Mouse (Mus musculus) intestine, postnatal 0 days (tissue): ENCODE results near the gene Hydin. TPM values are rescaled to one million over a fixed set of nuclear protein-coding genes. Genes with fewer than 3 reads are reported as not detected.
"Not testable (repeated sequence)": the region's sequence is repeated elsewhere in the genome, so short reads cannot be mapped to it uniquely, and the experiment has no call there.

ENCODE experiments used
- ATAC-seq: fragments of 200-750 bp; cut with Nextera tagmentation; 2 replicates; pipeline ENCODE4 v1.8.0; 2017; ENCODE audit warnings: mild to moderate bottlenecking, moderate TSS enrichment, moderate library complexity
- H3K27ac ChIP-seq: fragments of 300-500 bp; sonication (generic); 2 replicates; pipeline ENCODE4 v1.5.1; 2014; ENCODE audit warnings: mild to moderate bottlenecking, low read depth, low read length, moderate library complexity
- H3K27me3 ChIP-seq: fragments of 300-500 bp; sonication (generic); replicated peaks from 2 replicates; pipeline ENCODE4 v1.6.1; 2014; ENCODE audit warnings: low read length, mixed read lengths; ENCODE audit not compliant: control insufficient read depth, insufficient read depth
- H3K36me3 ChIP-seq: fragments of 300-500 bp; sonication (generic); 2 replicates; pipeline ENCODE4 v1.6.1; 2014; ENCODE audit warnings: mild to moderate bottlenecking, moderate library complexity; ENCODE audit not compliant: control insufficient read depth, insufficient read depth
- H3K4me1 ChIP-seq: fragments of 300-500 bp; sonication (generic); replicated peaks from 2 replicates; pipeline ENCODE4 v1.6.1; 2014; ENCODE audit warnings: antibody characterized with exemption, low read length, mixed read lengths; ENCODE audit not compliant: control insufficient read depth, insufficient read depth
- H3K4me2 ChIP-seq: fragments of 300-500 bp; sonication (generic); replicated peaks from 2 replicates; pipeline ENCODE4 v1.6.1; 2014; ENCODE audit warnings: low read depth, mild to moderate bottlenecking, moderate library complexity
- H3K4me3 ChIP-seq: fragments of 300-500 bp; sonication (generic); 2 replicates; pipeline ENCODE4 v1.5.1; 2014; ENCODE audit warnings: low read depth, low read length
- H3K9ac ChIP-seq: fragments of 300-500 bp; sonication (generic); 2 replicates; pipeline ENCODE4 v1.6.1; 2014; ENCODE audit warnings: mild to moderate bottlenecking, low read depth, low read length
- H3K9me3 ChIP-seq: fragments of 300-500 bp; sonication (generic); 2 replicates; pipeline ENCODE4 v1.6.1; 2016; ENCODE audit warnings: mixed run types; ENCODE audit not compliant: control insufficient read depth
- CTCF ChIP-seq: sonication (generic); IDR thresholded peaks from 2 replicates; pipeline ENCODE4 v1.5.1; 2016; ENCODE audit warnings: low read depth, mild to moderate bottlenecking, control low read depth, antibody characterized with exemption, moderate library complexity
- WGBS: fragments of 180-500 bp; shearing (Covaris S2); extraction: QIAGEN DNeasy Blood & Tissue Kit; methylation state at CpG from one replicate; pipeline ENCODE4 v1.1.7; 2014; 5-methylcytosine and 5-hydroxymethylcytosine counted together
- polyA plus RNA-seq: library from polyadenylated mRNA; unstranded; fragments of >200 nt; fragmentation: Nextera tagmentation; extraction: Ambion mirVana; gene quantifications from 2 replicates; pipeline ENCODE4 v1.2.1, GENCODE M21; 2015

Hydin gene
- polyA plus RNA-seq, 1 experiment from 2014 or later, result 0.07 TPM

GRCm38 (mm10) chr8:110372836-110373235, 106.1 kb downstream of the Hydin start:
- TF ChIP-seq CTCF, result no peak
- no peaks in the 10 kb centered on the region for H3K27me3 ChIP-seq
- no peak overlapping the region for H3K27ac ChIP-seq
- H3K4me3 ChIP-seq, result no peak overlapping the region
- no peaks in the 10 kb centered on the region for H3K36me3 ChIP-seq
- ATAC-seq, result no peak
- H3K9ac ChIP-seq, result no peak overlapping the region
- no peaks in the 10 kb centered on the region for H3K9me3 ChIP-seq
- no peak overlapping the region for H3K4me2 ChIP-seq
- WGBS, result 81% methylated on average over 13 of the region's 13 CpGs
- no peaks in the 10 kb centered on the region for H3K4me1 ChIP-seq

- Histone ChIP-seq H3K36me3 (no peaks in the 10 kb centered on the region), H3K4me1 (no peaks in the 10 kb centered on the region), H3K9me3 (no peaks in the 10 kb centered on the region), H3K27me3 (no peaks in the 10 kb centered on the region), H3K4me2 (no peak overlapping the region), H3K9ac (no peak overlapping the region), H3K4me3 (no peak overlapping the region), H3K27ac (no peak overlapping the region)
- WGBS, result 73% methylated on average over 4 of the region's 4 CpGs
- ATAC-seq, result no peak
- peak; percentile 19; the same call in 1 of the 2 replicates for TF ChIP-seq CTCF
Observed at GRCm38 (mm10) chr8:110373695-110374094, 106.9 kb downstream of the Hydin start.

GRCm38 (mm10) chr8:110382751-110383150, 116.0 kb downstream of the Hydin start:
- Histone ChIP-seq H3K9ac (no peak overlapping the region), H3K4me1 (no peaks in the 10 kb centered on the region), H3K27me3 (no peaks in the 10 kb centered on the region), H3K27ac (no peak overlapping the region), H3K36me3 (no peaks in the 10 kb centered on the region), H3K4me3 (no peak overlapping the region), H3K9me3 (no peaks in the 10 kb centered on the region), H3K4me2 (no peak overlapping the region)
- ATAC-seq, result no peak
- TF ChIP-seq CTCF, result no peak
- WGBS, result 46% methylated on average over 8 of the region's 8 CpGs

DNA sequence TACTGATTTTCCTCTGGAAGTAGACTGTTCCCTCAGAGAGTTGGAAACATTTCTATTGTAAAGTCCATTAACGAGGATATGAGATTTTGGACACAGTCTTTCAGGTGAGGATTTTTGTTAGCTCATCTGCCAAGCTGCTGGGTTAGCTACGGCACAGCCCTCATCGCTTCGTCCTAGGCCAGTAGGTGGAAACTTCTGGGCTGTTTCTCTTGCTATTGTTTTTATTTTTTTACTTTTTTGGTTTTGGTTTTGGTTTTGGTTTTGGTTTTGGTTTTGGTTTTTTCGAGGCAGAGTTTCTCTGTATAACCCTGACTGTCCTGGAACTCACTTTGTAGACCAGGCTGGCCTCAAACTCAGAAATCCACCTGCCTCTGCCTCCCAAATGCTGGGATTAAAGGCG, 117.9 kb downstream of the Hydin start:
- not testable (repeated sequence) for H3K4me3 ChIP-seq, H3K9ac ChIP-seq, H3K4me1 ChIP-seq, H3K27me3 ChIP-seq, H3K9me3 ChIP-seq, H3K4me2 ChIP-seq, H3K27ac ChIP-seq, H3K36me3 ChIP-seq, ATAC-seq
- WGBS, result 86% methylated on average over 6 of the region's 6 CpGs

- no peak overlapping the region for H3K27ac ChIP-seq
- H3K9me3 ChIP-seq, result no peaks in the 10 kb centered on the region
- no peaks in the 10 kb centered on the region for H3K4me1 ChIP-seq
- WGBS, result 83% methylated on average over 4 of the region's 4 CpGs
- no peak overlapping the region for H3K9ac ChIP-seq
- no peak overlapping the region for H3K4me2 ChIP-seq
- no peaks in the 10 kb centered on the region for H3K27me3 ChIP-seq
- TF ChIP-seq CTCF, result no peak
- no peak overlapping the region for H3K4me3 ChIP-seq
- no peaks in the 10 kb centered on the region for H3K36me3 ChIP-seq
- no peak for ATAC-seq
Observed at GRCm38 (mm10) chr8:110395656-110396055, 128.9 kb downstream of the Hydin start.

DNA sequence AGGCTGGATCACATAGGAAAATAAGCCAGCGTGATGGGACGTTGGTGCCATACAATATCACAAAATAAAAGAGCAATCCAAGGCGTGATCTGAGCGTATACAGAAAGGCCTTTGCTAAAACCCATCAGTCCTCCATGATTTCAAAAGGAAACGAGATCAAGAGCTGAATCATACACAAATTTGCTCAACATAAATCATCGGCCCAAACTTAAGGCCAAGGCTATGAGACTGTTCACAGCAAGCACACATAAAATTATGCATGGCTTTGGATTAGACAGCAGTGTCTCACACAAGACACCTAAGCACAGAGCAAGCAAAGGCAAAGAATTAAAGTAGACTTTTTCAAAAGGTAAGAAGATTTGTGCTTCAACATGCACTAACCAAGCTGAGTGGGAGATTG, 133.8 kb downstream of the Hydin start:
- H3K36me3 ChIP-seq, result no peaks in the 10 kb centered on the region
- H3K4me3 ChIP-seq, result no peak overlapping the region
- no peaks in the 10 kb centered on the region for H3K27me3 ChIP-seq
- ATAC-seq, result no peak
- H3K9ac ChIP-seq, result no peak overlapping the region
- no peak for TF ChIP-seq CTCF
- H3K27ac ChIP-seq, result no peak overlapping the region
- H3K4me1 ChIP-seq, result no peaks in the 10 kb centered on the region
- no peak overlapping the region for H3K4me2 ChIP-seq
- no peaks in the 10 kb centered on the region for H3K9me3 ChIP-seq
- WGBS, result 82% methylated on average over 6 of the region's 6 CpGs

- TF ChIP-seq CTCF, result no peak
- Histone ChIP-seq H3K36me3 (no peaks in the 10 kb centered on the region), H3K4me1 (no peaks in the 10 kb centered on the region), H3K4me3 (no peak overlapping the region), H3K27me3 (no peaks in the 10 kb centered on the region), H3K4me2 (no peak overlapping the region), H3K9me3 (no peaks in the 10 kb centered on the region), H3K9ac (no peak overlapping the region), H3K27ac (no peak overlapping the region)
- WGBS, result 88% methylated on average over 6 of the region's 6 CpGs
- ATAC-seq, result no peak
Observed at GRCm38 (mm10) chr8:110402311-110402710, 135.5 kb downstream of the Hydin start.
